Mouse (Mus musculus) urinary bladder, postnatal 25 days (tissue): ENCODE data around the gene Trmt6.

ENCODE experiments used
- DNase-seq: peaks from one replicate; pipeline ENCODE4 v3.0.0; 2022; ENCODE audit warnings: low spot score

The Trmt6 gene

DNA sequence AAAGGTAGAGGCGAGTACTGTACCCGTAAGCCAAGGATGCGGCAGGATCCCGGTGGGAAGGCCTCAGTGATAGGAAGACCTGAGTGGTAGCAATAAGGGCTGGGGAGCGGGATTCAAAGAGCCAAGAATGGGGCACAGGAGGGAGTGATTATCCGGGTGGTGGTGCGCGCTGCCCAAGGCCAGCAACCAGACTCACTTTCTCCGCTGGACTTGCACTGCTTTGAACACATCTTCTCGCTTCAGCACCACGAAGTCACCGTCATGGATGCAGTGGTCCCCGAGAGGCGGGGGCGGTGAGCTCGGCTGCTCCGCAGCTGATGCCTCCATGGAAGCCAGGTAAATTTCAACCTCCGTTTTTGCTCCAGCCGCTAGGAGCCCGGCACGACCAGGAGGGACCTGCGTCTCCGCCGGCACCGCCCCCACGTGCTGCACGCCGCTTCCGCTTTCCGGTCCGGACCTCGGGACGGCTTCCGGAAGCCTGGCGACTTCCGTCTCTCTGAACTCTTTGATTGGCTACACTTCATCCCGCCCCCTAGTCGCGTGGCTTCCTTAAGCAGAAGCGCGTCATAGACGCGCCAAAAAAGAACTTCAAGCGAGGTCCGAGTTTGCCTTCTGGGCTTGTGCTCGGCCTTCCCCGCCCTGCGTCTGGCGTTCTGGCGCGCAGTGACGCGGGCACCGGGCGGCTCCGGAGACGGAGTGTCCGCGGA, at the start of gene Trmt6, which contains the start of gene Mcm8:
TSS of gene Trmt6 (minus strand) at position 448 of the 707 bp plus-strand sequence.
TSS of gene Mcm8 (plus strand) at position 534 of the 707 bp plus-strand sequence.
- peak; percentile 80 for DNase-seq

DNA sequence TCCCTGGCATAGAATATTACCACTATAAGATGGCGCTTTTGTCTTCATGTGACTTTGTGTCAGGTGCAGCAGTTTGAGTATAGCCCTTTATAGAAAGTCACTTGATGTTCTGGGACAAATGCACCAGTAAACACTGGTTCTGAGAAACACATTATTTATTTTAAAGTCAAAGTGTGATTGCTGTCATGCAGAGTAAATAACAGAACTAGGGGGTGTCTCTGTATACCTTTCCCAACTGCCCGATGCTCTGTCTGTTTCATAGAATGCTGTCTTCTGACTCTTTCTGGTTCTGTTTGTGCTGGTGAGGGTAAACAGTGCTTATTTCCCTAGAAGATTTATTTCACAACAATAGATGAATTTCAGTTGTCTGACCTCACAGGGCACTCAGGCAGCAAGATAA, 47.5 kb upstream of the Trmt6 start:
- no peak for DNase-seq

DNA sequence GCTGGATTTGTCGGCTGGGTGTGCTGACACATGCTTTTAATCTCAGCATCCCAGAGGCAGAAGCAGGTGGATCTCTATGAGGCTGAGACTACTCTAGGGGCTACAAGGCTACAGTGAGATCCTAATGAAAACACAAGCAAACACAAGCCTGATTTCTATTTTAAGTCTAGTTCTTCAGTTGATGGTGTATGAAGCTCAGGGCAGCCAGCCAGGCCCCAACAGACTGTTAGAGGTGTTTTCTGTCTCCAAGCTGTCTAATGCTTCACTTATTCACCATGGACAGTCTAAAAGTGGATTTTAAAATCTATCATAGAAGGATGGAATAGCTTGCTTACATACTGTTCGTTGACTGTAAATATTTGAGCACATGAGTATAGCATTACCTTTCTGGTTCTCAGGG, 45.6 kb upstream of the Trmt6 start:
- no peak for DNase-seq

DNA sequence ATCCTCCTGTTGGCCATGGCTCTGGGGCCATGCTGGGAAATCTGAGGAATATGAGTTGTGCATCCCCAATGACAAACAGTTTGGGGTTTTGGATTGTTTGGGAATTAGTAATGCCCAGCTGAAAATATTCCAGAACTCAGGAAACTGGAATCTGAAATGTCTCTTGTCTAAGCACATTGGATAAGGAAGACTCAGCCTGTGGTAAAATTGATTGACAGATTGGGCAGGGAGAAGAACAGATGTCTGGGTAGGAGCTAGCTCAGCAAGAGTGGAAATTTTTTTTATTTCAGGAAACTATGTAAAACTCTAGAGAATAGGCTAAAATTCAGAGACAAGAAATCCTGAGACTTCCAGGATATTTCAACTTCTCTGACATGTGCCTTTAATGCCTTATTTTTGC, 44.6 kb upstream of the Trmt6 start:
- DNase-seq, result no peak

DNA sequence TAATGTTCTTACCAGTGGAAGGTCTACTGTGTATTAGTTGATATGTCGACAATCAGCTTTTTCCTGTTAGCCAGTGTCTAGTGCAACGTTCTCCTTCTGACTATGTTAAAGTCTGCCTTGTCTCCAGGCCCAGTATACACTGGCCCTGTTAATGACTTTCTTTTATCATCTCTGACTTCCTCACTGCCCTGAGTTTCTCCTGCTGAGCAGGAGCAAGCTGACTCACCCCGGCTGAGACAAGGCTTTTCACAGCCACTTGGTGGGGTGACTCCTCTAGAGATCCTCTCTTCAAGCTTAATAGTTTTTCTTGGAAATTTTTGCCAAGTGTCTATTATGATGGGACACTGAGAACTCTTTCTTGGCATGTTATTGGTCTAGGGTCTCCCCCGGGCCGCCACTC, 40.5 kb upstream of the Trmt6 start:
- no peak for DNase-seq

DNA sequence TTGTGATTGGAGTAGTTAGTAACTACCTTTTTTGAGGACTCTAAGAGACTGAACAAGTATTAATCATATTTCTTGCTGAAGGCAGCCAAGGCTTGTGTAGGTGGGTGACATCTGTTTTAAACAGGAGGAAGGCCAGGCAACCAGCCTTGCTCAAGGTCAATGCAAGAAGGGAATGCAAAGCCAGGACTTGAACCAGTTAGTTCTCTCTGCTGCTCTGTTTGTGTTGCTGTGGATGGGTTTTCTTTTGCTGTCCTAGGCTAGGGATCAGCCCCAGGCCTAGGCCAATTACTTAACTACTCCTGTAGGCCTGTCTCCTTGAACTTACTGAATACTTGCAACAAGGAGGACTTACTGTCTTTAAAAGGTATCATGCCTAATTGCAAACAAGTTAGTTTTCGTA, 37.2 kb upstream of the Trmt6 start:
- no peak for DNase-seq

DNA sequence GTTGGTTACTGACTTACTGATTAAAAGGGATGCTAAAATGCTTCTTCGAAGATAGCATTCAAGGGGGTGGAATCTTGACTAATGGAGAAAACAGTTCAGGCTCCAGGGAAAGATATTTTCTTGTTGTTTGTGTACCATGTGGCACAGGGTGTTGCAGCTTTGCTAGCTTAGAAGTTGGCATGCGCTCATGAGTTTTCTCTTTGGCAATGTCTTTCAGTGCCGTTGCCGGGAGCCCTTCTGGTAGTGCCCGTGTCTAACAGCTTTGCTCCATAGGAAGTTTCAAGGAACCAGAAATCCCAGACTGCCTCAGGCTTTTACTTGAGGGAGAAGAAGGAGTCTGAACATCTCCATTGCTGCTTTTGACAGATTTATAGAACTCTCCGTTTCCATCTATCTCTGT, 33.3 kb upstream of the Trmt6 start:
- no peak for DNase-seq

DNA sequence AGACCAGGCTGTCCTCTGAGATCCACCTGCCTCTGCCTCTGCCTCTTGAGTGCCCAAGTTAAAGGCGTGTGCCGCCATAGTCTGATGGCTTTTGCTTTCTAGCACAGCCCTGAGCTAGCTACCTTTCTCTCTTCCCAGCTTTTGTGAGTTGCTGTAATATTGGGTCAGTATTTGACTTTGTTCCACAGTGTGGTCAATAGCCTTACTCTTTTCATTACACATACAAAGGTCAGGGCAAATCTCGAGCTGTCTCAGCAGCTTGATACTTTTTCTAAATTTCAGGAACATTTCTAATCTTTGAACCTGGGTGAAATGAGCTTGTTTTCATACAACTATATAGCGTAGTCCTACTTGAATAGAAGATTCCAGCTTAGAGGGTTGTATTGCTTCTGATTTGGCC, 32.5 kb upstream of the Trmt6 start:
- DNase-seq, result no peak

DNA sequence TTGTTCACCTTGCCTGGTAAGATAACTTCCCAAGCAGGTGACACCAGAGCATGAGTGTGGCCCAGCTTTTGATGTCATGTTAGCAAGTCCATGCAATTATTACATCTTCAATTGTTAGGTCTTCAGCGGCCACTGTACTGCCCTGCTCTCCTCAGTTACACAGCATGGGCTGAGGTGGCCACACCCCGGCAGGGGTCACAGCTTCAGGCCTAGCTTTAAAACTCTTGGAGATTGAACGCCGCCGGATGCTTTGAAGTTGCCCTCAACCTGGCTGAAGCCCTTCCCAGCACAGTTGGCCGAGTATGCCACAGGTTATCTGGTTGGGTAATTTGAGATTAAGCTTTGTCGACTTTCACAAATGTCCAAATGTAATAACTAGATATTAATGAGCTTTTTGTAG, 31.7 kb upstream of the Trmt6 start:
- no peak for DNase-seq

DNA sequence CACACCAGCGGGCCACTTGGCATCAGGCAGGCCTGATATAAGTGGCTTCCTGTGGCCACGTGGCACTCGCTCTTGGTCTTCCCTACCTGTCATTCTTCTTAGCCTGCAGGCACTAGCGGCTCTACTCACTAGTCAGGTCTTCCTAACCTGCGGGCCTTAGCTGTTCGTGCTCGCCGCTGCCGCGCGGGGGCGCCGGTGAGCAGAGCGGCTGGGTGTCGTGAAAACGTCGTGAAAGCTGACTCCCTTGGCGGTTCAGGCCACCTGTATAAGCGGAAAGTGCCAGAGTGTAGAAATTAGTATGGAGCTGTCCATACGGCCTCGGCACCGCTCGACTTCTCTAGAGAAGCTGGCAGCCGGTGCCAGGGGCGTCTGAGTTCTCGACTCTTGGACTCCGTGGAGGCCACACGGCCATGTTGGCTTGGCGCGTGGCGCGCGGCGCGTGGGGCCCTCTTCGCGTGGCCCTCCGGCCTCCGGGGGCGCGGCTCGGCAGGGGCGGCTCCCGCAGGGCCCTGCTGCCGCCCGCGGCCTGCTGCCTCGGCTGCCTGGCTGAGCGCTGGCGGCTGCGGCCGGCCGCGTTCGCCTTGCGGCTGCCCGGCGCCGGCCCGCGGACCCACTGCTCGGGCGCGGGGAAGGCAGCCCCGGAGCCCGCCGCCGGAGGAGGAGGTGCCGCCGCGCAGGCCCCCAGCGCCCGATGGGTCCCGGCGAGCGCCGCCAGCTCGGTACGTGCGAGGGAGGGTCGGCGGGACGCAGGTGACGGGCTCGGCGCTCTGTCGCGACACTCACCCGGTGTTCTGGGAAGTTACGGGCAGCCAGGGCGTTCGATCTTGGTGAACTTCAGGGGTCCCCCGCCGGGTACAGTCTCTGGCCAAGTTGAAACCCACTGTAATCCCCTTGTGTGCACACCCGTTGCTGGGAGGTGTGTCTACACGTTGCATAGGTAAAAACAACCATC, 30.8 kb upstream of the Trmt6 start, which contains the start of gene Crls1:
TSS of gene Crls1 (plus strand) at position 260 of the 952 bp plus-strand sequence.
- DNase-seq, result peak; percentile 99

DNA sequence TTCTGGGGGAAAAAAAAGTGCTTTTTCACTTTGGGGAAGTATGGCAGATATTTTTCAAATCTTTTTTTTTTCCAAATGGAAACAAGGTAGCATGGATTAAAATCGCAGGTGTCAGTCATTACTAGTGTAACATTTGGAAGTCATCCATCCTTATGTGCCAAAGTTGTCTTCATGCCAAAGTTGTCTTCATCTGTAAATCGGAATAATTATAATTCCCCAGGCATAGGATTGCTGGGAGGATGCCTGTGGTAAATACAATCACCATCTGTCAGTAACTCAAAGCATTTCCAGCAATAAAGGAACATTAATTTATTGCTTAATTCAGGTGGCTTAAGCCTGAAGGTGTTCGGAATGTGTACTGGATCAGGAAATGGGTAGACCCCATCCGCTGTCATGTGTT, 25.2 kb upstream of the Trmt6 start:
- no peak for DNase-seq

DNA sequence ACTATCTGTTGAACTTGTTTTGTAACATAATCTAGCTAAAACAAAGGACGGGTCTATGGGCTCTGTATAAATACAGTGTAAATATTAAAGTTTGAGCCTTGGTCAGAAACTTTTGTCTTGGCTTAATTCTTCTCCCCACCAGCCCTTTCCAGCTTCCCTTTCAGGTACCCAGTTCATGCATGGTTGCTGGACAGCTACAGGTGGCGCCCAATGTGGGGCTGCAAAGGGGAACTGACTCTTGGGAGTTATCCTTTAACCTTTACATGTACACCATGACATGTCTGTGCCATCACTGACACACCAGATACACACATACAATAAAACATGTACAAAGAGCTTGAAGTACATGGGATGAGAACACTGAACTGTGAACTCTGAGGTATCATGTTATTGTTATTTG, 12.9 kb downstream of the Trmt6 start:
- DNase-seq, result no peak

DNA sequence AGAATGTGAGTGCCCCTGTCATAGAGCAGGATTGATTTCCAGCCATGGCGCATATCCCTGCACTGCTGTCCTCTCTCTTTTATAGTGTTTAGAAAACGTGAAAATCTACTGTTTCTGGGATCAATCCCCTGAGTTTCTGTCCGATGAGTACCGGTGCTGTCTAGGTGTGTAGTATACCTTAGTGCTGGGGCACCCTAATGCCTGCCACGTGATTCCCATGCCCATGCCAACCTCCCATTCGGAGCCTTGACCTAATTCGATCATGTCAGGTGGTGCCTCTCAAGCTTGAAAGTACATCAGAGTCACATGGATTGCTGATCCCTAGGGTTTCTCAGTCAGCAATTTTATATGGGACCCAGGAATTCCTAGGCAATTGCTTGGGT, 21.7 kb downstream of the Trmt6 start:
- DNase-seq, result no peak

DNA sequence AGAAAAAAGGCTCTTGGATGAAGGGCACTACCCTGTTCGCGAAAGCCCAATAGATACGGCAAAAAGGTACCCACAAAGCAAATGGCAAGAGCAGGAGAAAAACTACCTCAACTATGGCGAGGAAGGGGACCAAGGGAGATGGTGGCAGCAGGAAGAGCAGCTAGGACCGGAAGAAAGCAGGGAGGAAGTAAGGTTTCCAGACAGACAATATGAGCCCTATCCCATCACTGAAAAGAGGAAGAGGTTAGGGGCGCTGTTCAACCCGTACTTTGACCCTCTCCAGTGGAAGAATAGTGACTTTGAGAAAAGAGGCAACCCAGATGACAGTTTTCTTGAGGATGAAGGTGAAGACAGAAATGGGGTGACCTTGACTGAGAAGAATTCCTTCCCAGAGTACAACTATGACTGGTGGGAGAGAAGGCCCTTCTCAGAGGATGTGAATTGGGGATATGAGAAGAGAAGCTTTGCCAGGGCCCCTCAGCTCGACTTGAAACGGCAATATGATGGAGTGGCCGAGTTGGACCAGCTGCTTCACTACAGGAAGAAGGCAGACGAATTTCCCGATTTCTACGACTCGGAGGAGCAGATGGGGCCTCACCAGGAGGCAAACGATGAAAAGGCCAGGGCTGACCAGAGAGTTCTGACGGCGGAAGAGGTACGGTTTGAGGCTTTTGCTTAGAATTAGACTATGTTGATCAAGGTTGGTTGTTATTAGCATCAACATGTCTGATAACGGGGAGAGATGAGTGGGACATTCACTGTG, 22.2 kb downstream of the Trmt6 start:
- no peak for DNase-seq

DNA sequence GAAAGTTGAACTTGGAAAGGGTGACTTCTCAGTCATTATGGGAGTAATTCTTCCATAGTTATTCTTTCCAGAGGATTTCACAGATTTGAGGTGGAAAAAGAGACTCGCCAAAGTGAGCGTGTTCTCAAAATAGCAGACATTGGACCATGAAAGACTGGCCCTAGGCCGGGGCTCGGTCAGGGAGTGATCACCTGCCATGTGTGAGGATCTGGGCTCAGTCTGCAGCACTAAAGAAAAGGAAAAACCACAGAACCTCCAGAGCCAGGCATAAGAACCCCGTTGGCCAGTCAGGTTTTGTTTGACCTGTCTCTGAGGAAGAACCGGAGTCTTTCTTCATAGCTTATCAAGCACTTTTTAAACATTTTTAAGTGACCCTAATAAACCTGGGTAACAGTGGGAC, 31.8 kb downstream of the Trmt6 start:
- no peak for DNase-seq

DNA sequence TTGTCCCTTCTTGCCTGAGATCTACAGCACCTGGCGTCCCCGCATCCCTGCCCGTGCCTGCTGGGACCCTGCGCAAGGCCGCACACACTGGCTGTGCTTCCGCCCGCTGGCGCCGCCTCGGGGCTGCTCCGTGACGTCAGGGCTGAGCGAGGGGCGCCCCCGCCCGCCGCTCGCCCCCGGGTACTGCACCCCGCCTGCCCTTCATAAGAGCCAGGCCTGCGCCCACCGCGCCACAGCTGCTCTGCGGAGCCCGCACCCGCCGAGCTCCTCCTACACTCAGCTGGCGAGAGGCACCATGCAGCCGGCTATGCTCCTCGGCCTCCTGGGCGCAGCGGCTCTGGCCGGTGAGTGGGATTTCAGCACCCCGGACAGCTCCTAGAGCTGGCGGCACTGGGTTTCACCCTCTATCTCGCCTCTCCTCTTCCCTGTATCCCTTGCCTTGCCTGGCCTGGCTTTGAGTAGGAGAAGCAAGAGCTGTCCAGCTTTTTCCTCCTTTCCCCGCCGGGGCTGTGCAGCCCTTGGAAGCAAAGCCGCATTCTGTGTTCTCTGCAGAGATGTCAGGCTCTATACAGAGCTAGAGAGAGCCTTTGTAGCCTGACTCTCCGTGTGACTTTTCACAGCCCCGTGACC, 34.3 kb downstream of the Trmt6 start:
- DNase-seq, result peak; percentile 83

DNA sequence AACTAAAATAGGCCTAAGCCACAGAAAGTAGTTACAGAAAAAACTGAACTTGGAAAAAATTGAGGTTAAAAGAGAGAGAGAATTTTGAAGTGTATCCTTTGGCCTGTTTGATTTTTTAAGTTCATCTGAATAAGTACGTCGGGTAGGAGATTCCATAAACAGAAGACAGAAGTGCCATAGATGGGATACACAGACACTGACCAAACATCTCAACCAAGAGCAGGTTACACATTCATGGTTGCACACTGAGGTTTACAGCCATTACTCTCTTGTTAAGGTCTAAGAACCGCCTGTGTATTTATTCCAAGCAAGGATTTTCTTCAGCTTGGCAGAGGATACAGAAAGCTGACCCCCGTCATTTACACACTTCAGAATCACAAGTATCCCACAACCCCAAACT, 34.9 kb downstream of the Trmt6 start, which contains the start of gene Chgb:
TSS of gene Chgb (plus strand) at position 301 of the 400 bp plus-strand sequence.
- DNase-seq, result no peak

DNA sequence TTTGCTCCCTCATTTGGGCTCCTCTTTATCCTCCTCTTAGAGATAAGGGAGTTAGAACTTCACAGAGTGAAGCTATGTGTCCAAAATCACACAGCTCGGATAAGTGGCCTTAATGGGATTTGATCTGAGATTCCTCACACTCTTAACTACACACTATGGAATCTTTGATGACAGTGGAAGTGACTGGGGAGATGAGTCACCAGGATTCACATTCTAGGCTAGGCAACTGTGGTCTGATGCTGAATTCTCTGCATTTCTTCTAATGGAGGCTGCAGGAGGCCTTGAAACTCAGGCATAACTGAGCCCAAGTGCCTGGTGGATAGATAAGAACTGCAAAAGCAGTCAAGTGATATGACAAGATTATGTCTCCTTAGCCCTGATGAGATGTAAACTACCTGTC, 45.0 kb downstream of the Trmt6 start:
- no peak for DNase-seq

DNA sequence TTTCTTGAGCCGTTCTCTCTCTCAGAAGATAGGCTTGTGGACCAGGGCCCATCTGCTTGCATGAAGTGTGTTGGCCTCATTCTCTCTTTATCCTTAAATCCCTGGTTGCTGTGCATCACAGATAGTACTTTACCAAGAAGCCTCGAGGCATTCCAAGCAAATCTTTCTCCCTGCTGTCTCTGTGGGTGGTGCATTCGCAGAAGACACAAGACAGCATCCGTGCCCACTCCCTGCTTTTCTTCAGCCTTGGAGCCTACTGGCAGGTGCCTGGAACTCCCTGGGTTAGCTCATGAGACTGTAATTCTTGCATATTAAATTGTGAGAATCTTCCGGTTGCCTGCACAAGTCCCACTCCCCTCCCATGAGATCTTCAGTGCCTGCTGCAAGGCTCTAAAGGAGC, 57.9 kb downstream of the Trmt6 start:
- DNase-seq, result no peak
